Mouse (Mus musculus) limb, embryonic 12.5 days (tissue): ENCODE measurements around the gene Lcn8. TPM values are rescaled to one million over a fixed set of nuclear protein-coding genes. Genes with fewer than 3 reads are reported as not detected.
"Not testable (repeated sequence)": the region's sequence is repeated elsewhere in the genome, so short reads cannot be mapped to it uniquely, and the experiment has no call there.

Experiments
- ATAC-seq: fragments of 200-750 bp; cut with Nextera tagmentation; 2 replicates; pipeline ENCODE4 v1.8.0; 2017; ENCODE audit warnings: low read depth, moderate TSS enrichment; ENCODE audit not compliant: insufficient number of reproducible peaks, insufficient read depth, low FRiP score, low TSS enrichment
- H3K27ac ChIP-seq: fragments of 300-500 bp; sonication (generic); 2 replicates; pipeline ENCODE4 v1.5.1; 2016; ENCODE audit warnings: mild to moderate bottlenecking, moderate library complexity
- H3K27me3 ChIP-seq: fragments of 300-500 bp; sonication (generic); 2 replicates; pipeline ENCODE4 v1.6.1; 2016; ENCODE audit warnings: mild to moderate bottlenecking, moderate library complexity
- H3K36me3 ChIP-seq: fragments of 300-500 bp; sonication (generic); 2 replicates; pipeline ENCODE4 v1.6.1; 2016; ENCODE audit warnings: mild to moderate bottlenecking, moderate library complexity
- H3K4me1 ChIP-seq: fragments of 300-500 bp; sonication (generic); replicated peaks from 2 replicates; pipeline ENCODE4 v1.6.1; 2016
- H3K4me2 ChIP-seq: fragments of 300-500 bp; sonication (generic); 2 replicates; pipeline ENCODE4 v1.6.1; 2016; ENCODE audit warnings: mild to moderate bottlenecking, moderate library complexity
- H3K4me3 ChIP-seq: fragments of 300-500 bp; sonication (generic); replicated peaks from 2 replicates; pipeline ENCODE4 v1.5.1; 2016; ENCODE audit warnings: mild to moderate bottlenecking
- H3K9ac ChIP-seq: fragments of 300-500 bp; sonication (generic); replicated peaks from 2 replicates; pipeline ENCODE4 v1.6.1; 2016; ENCODE audit warnings: mild to moderate bottlenecking, moderate library complexity
- H3K9me3 ChIP-seq: fragments of 300-500 bp; sonication (generic); 2 replicates; pipeline ENCODE4 v1.6.1; 2016; ENCODE audit warnings: mild to moderate bottlenecking, moderate library complexity
- WGBS: fragments of 180-500 bp; shearing (Covaris S2); methylation state at CpG from one replicate; pipeline ENCODE4 v1.1.7; 2016; 5-methylcytosine and 5-hydroxymethylcytosine counted together
- polyA plus RNA-seq: library from polyadenylated mRNA; unstranded; fragments of >200 nt; fragmentation: Nextera tagmentation; extraction: Ambion mirVana; gene quantifications from 2 replicates; pipeline ENCODE4 v1.2.1, GENCODE M21; 2016

Lcn8 gene
- polyA plus RNA-seq, 1 experiment from 2014 or later, result not detected

GRCm38 (mm10) chr2:25666516-25666915, 13.6 kb downstream of the Lcn8 start:
- H3K4me3 ChIP-seq, result no peak overlapping the region
- no peak overlapping the region for H3K4me2 ChIP-seq
- no peaks in the 10 kb centered on the region for H3K36me3 ChIP-seq
- WGBS, result 73% methylated on average over 1 of the region's 1 CpGs
- H3K27me3 ChIP-seq, result no peaks in the 10 kb centered on the region
- no peak for ATAC-seq
- no peaks in the 10 kb centered on the region for H3K9me3 ChIP-seq
- no peaks in the 10 kb centered on the region for H3K4me1 ChIP-seq
- H3K27ac ChIP-seq, result no peak overlapping the region
- no peak overlapping the region for H3K9ac ChIP-seq

GRCm38 (mm10) chr2:25676486-25676885, 23.6 kb downstream of the Lcn8 start, which contains the start of gene Lcn6:
TSS of gene Lcn6 (plus strand) at chr2:25676786.
- H3K4me3 ChIP-seq, result no peak within 1 kb of the TSS
- peaks cover 3% of the 10 kb centered on the region; the same call in 1 of the 2 replicates for H3K27me3 ChIP-seq
- H3K27ac ChIP-seq, result no peak within 1 kb of the TSS
- no peak for ATAC-seq
- no peaks in the 10 kb centered on the region for H3K36me3 ChIP-seq
- 0 out of 2 replicates have a peak, but pooled peaks cover 2% of the 10 kb centered on the region for H3K4me1 ChIP-seq
- H3K9me3 ChIP-seq, result no peaks in the 10 kb centered on the region
- H3K9ac ChIP-seq, result no peak within 1 kb of the TSS
- H3K4me2 ChIP-seq, result no peak within 1 kb of the TSS
- WGBS, result 87% methylated on average over 3 of the region's 3 CpGs

- H3K4me2 ChIP-seq, result no peak overlapping the region
- peaks cover 3% of the 10 kb centered on the region; the same call in 1 of the 2 replicates for H3K27me3 ChIP-seq
- WGBS, result 87% methylated on average over 6 of the region's 6 CpGs
- no peaks in the 10 kb centered on the region for H3K36me3 ChIP-seq
- no peak overlapping the region for H3K4me3 ChIP-seq
- ATAC-seq, result no peak
- no peak overlapping the region for H3K9ac ChIP-seq
- 0 out of 2 replicates have a peak, but pooled peaks cover 2% of the 10 kb centered on the region for H3K4me1 ChIP-seq
- H3K27ac ChIP-seq, result no peak overlapping the region
- H3K9me3 ChIP-seq, result no peaks in the 10 kb centered on the region
Measured at GRCm38 (mm10) chr2:25679559-25679958, 26.6 kb downstream of the Lcn8 start.

GRCm38 (mm10) chr2:25682426-25682825, 29.5 kb downstream of the Lcn8 start, which contains the start of gene Lcn10:
TSS of gene Lcn10 (plus strand) at chr2:25682726.
- H3K4me1 ChIP-seq, result no peaks in the 10 kb centered on the region
- H3K4me2 ChIP-seq, result no peak within 1 kb of the TSS
- no peak within 1 kb of the TSS for H3K4me3 ChIP-seq
- 76% methylated on average over 2 of the region's 2 CpGs for WGBS
- H3K9ac ChIP-seq, result no peak within 1 kb of the TSS
- no peak within 1 kb of the TSS for H3K27ac ChIP-seq
- ATAC-seq, result no peak
- H3K36me3 ChIP-seq, result no peaks in the 10 kb centered on the region
- H3K27me3 ChIP-seq, result peaks cover 3% of the 10 kb centered on the region; the same call in 1 of the 2 replicates
- no peaks in the 10 kb centered on the region for H3K9me3 ChIP-seq

GRCm38 (mm10) chr2:25686941-25687340, 34.0 kb downstream of the Lcn8 start:
- H3K9me3 ChIP-seq, result no peaks in the 10 kb centered on the region
- 71% methylated on average over 4 of the region's 4 CpGs for WGBS
- H3K4me1 ChIP-seq, result no peaks in the 10 kb centered on the region
- H3K27ac ChIP-seq, result no peak overlapping the region
- H3K36me3 ChIP-seq, result no peaks in the 10 kb centered on the region
- H3K4me3 ChIP-seq, result no peak overlapping the region
- no peak for ATAC-seq
- no peak overlapping the region for H3K4me2 ChIP-seq
- H3K9ac ChIP-seq, result no peak overlapping the region
- no peaks in the 10 kb centered on the region for H3K27me3 ChIP-seq

GRCm38 (mm10) chr2:25694605-25695004, 41.7 kb downstream of the Lcn8 start:
- Histone ChIP-seq H3K27me3 (no peaks in the 10 kb centered on the region; the same call in 1 of the 2 replicates), H3K9me3 (no peaks in the 10 kb centered on the region), H3K9ac (no peak overlapping the region)

GRCm38 (mm10) chr2:25696951-25697350, 44.0 kb downstream of the Lcn8 start:
- Histone ChIP-seq H3K4me3 (no peak overlapping the region), H3K9ac (no peak overlapping the region), H3K27me3 (no peaks in the 10 kb centered on the region; the same call in 1 of the 2 replicates), H3K4me1 (no peaks in the 10 kb centered on the region), H3K36me3 (no peaks in the 10 kb centered on the region), H3K9me3 (no peaks in the 10 kb centered on the region), H3K4me2 (no peak overlapping the region), H3K27ac (no peak overlapping the region)
- no peak for ATAC-seq
- 66% methylated on average over 4 of the region's 4 CpGs for WGBS

More at GRCm38 (mm10) chr2:25694605-25695004, 41.7 kb downstream of the Lcn8 start:
- no peaks in the 10 kb centered on the region for H3K4me1 ChIP-seq
- no peak for ATAC-seq
- H3K36me3 ChIP-seq, result no peaks in the 10 kb centered on the region
- no peak overlapping the region for H3K4me2 ChIP-seq
- H3K27ac ChIP-seq, result no peak overlapping the region
- H3K4me3 ChIP-seq, result no peak overlapping the region

- H3K9me3 ChIP-seq, result no peaks in the 10 kb centered on the region
- H3K4me3 ChIP-seq, result no peak overlapping the region
- no peak overlapping the region; the same call in 1 of the 2 replicates for H3K27ac ChIP-seq
- H3K9ac ChIP-seq, result no peak overlapping the region
- WGBS, result 85% methylated on average over 2 of the region's 2 CpGs
- H3K36me3 ChIP-seq, result no peaks in the 10 kb centered on the region
- no peaks in the 10 kb centered on the region for H3K4me1 ChIP-seq
- ATAC-seq, result no peak
- H3K4me2 ChIP-seq, result no peak overlapping the region
- H3K27me3 ChIP-seq, result no peaks in the 10 kb centered on the region; the same call in 1 of the 2 replicates
Measured at GRCm38 (mm10) chr2:25698696-25699095, 45.8 kb downstream of the Lcn8 start.

- not testable (repeated sequence) for H3K9me3 ChIP-seq, H3K27ac ChIP-seq, H3K9ac ChIP-seq, H3K27me3 ChIP-seq, ATAC-seq, H3K4me3 ChIP-seq, H3K4me1 ChIP-seq, H3K4me2 ChIP-seq, H3K36me3 ChIP-seq
- 82% methylated on average over 3 of the region's 3 CpGs for WGBS
Measured at GRCm38 (mm10) chr2:25699743-25700142, 46.8 kb downstream of the Lcn8 start, which contains the start of gene Obp2a. TSS of gene Obp2a (plus strand) at chr2:25700043.

GRCm38 (mm10) chr2:25701001-25701400, 48.1 kb downstream of the Lcn8 start:
- Histone ChIP-seq H3K27ac (no peak overlapping the region), H3K4me1 (no peaks in the 10 kb centered on the region), H3K4me3 (no peak overlapping the region), H3K9me3 (no peaks in the 10 kb centered on the region), H3K27me3 (no peaks in the 10 kb centered on the region; the same call in 1 of the 2 replicates), H3K4me2 (no peak overlapping the region), H3K36me3 (no peaks in the 10 kb centered on the region), H3K9ac (no peak overlapping the region)
- WGBS, result 72% methylated on average over 5 of the region's 5 CpGs
- no peak for ATAC-seq

GRCm38 (mm10) chr2:25703706-25704105, 50.8 kb downstream of the Lcn8 start:
- no peaks in the 10 kb centered on the region for H3K27me3 ChIP-seq
- peaks cover 4% of the 10 kb centered on the region; the same call in 1 of the 2 replicates for H3K36me3 ChIP-seq
- no peak overlapping the region for H3K27ac ChIP-seq
- no peak overlapping the region for H3K4me2 ChIP-seq
- ATAC-seq, result no peak
- no peaks in the 10 kb centered on the region for H3K9me3 ChIP-seq
- no peak overlapping the region for H3K9ac ChIP-seq
- 80% methylated on average over 4 of the region's 4 CpGs for WGBS
- no peak overlapping the region for H3K4me3 ChIP-seq
- H3K4me1 ChIP-seq, result peaks cover 9% of the 10 kb centered on the region
